Mouse (Mus musculus): ENCODE results near the gene Zfp712. TPM values are rescaled to one million over a fixed set of nuclear protein-coding genes. Genes with fewer than 3 reads are reported as not detected.

Gene Zfp712
- polyA plus RNA-seq (2015; fragmentation: Nextera tagmentation; extraction: Ambion mirVana): 7.7 and 8.0 TPM in 2 replicates

- Histone ChIP-seq H3K36me3 (0 out of 2 replicates have a peak, but pooled peaks cover 3% of the 10 kb centered on the region), H3K4me3 (peak within 1 kb of the TSS; percentile 73), H3K9ac (replicated peaks) (peak within 1 kb of the TSS; percentile 69), H3K27ac (replicated peaks) (peak within 1 kb of the TSS; percentile 80), H3K9me3 (peaks cover 5% of the 10 kb centered on the region; the same call in 1 of the 2 replicates), H3K27me3 (no peaks in the 10 kb centered on the region), H3K4me1 (peaks cover 7% of the 10 kb centered on the region), H3K4me2 (replicated peaks) (peak within 1 kb of the TSS; percentile 68)
- ATAC-seq (replicated peaks): peak; percentile 97
- under 1% methylated on average over 27 of the region's 27 CpGs for whole genome bisulfite sequencing
These were observed at the start of gene Zfp712 for GRCm38 (mm10) chr13:67060786-67061358. Zfp712 (minus strand) TSS chr13:67061170.

- H3K27ac ChIP-seq (replicated peaks): peak overlapping the region; percentile 29; the same call in 1 of the 2 replicates
- WGBS: 4% methylated on average over 9 of the region's 9 CpGs
These were observed 47.8 kb upstream of the Zfp712 start for GRCm38 (mm10) chr13:67108821-67109206.

GRCm38 (mm10) chr13:67108194-67108820 lies 47.3 kb upstream of the Zfp712 start, which contains the start of gene Gm28557:
Gm28557 (minus strand) TSS chr13:67108604.
- WGBS: under 1% methylated on average over 17 of the region's 17 CpGs

More at GRCm38 (mm10) chr13:67108821-67109206, 47.8 kb upstream of the Zfp712 start:
- Histone ChIP-seq H3K4me2 (replicated peaks) (peak overlapping the region; percentile 75), H3K27me3 (no peaks in the 10 kb centered on the region), H3K4me3 (peak overlapping the region; percentile 55), H3K9me3 (no peaks in the 10 kb centered on the region), H3K4me1 (peaks cover 9% of the 10 kb centered on the region), H3K36me3 (no peaks in the 10 kb centered on the region), H3K9ac (replicated peaks) (peak overlapping the region; percentile 17; the same call in 1 of the 2 replicates)
- peak; percentile 63 for ATAC-seq (replicated peaks)

GRCm38 (mm10) chr13:67107681-67108080 lies 46.7 kb upstream of the Zfp712 start:
- H3K4me2 ChIP-seq (replicated peaks): peak overlapping the region; percentile 75
- H3K4me1 ChIP-seq: peaks cover 9% of the 10 kb centered on the region
- ATAC-seq (replicated peaks): no peak
- H3K9me3 ChIP-seq: no peaks in the 10 kb centered on the region
- peak overlapping the region; percentile 55 for H3K4me3 ChIP-seq
- no peaks in the 10 kb centered on the region for H3K27me3 ChIP-seq
- H3K36me3 ChIP-seq: no peaks in the 10 kb centered on the region
- 71% methylated on average over 9 of the region's 9 CpGs for WGBS
- peak overlapping the region; percentile 56; the same call in 1 of the 2 replicates for H3K9ac ChIP-seq (replicated peaks)
- no peak overlapping the region for H3K27ac ChIP-seq (replicated peaks)

More at GRCm38 (mm10) chr13:67108194-67108820, 47.3 kb upstream of the Zfp712 start, which contains the start of gene Gm28557:
- Histone ChIP-seq H3K36me3 (no peaks in the 10 kb centered on the region), H3K9ac (replicated peaks) (peak within 1 kb of the TSS; percentile 56), H3K9me3 (no peaks in the 10 kb centered on the region), H3K27ac (replicated peaks) (peak within 1 kb of the TSS; percentile 51), H3K4me3 (peak within 1 kb of the TSS; percentile 55), H3K27me3 (no peaks in the 10 kb centered on the region), H3K4me1 (peaks cover 9% of the 10 kb centered on the region), H3K4me2 (replicated peaks) (peak within 1 kb of the TSS; percentile 75)
- peak; percentile 99 for ATAC-seq (replicated peaks)

- ATAC-seq (replicated peaks): no peak
- Histone ChIP-seq H3K36me3 (no peaks in the 10 kb centered on the region), H3K27me3 (no peaks in the 10 kb centered on the region), H3K4me3 (no peak within 1 kb of the TSS), H3K27ac (replicated peaks) (no peak within 1 kb of the TSS), H3K4me1 (no peaks in the 10 kb centered on the region), H3K4me2 (replicated peaks) (no peak within 1 kb of the TSS), H3K9me3 (no peaks in the 10 kb centered on the region), H3K9ac (replicated peaks) (no peak within 1 kb of the TSS)
- WGBS: 91% methylated on average over 10 of the region's 10 CpGs
These were observed 36.9 kb upstream of the Zfp712 start, which contains the start of gene Zfp708 for GRCm38 (mm10) chr13:67097876-67098275. Zfp708 (minus strand) TSS chr13:67097976.

- Histone ChIP-seq H3K27ac (replicated peaks) (no peak overlapping the region), H3K9me3 (no peaks in the 10 kb centered on the region), H3K4me2 (replicated peaks) (no peak overlapping the region), H3K4me3 (no peak overlapping the region), H3K36me3 (no peaks in the 10 kb centered on the region), H3K4me1 (no peaks in the 10 kb centered on the region), H3K27me3 (no peaks in the 10 kb centered on the region), H3K9ac (replicated peaks) (no peak overlapping the region)
- no peak for ATAC-seq (replicated peaks)
- WGBS: 88% methylated on average over 1 of the region's 1 CpGs
These were observed 29.2 kb upstream of the Zfp712 start for GRCm38 (mm10) chr13:67090154-67090553.

- peaks cover 17% of the 10 kb centered on the region for H3K36me3 ChIP-seq
- peak overlapping the region; percentile 79 for H3K4me3 ChIP-seq
- 84% methylated on average over 1 of the region's 1 CpGs for WGBS
- H3K27ac ChIP-seq (replicated peaks): peak overlapping the region; percentile 68
- 0 out of 2 replicates have a peak, but pooled peaks have one; percentile 3 for ATAC-seq (replicated peaks)
- peaks cover 8% of the 10 kb centered on the region; the same call in 1 of the 2 replicates for H3K9me3 ChIP-seq
- peak overlapping the region; percentile 70 for H3K9ac ChIP-seq (replicated peaks)
- H3K4me2 ChIP-seq (replicated peaks): peak overlapping the region; percentile 77
- no peaks in the 10 kb centered on the region for H3K27me3 ChIP-seq
- H3K4me1 ChIP-seq: peaks cover 16% of the 10 kb centered on the region
These were observed 21.0 kb upstream of the Zfp712 start for GRCm38 (mm10) chr13:67081946-67082345.

GRCm38 (mm10) chr13:67081142-67081713 lies 20.3 kb upstream of the Zfp712 start:
- peak overlapping the region; percentile 77 for H3K4me2 ChIP-seq (replicated peaks)
- peaks cover 16% of the 10 kb centered on the region for H3K4me1 ChIP-seq
- ATAC-seq (replicated peaks): peak; percentile 97
- H3K27ac ChIP-seq (replicated peaks): peak overlapping the region; percentile 68
- H3K9me3 ChIP-seq: peaks cover 8% of the 10 kb centered on the region; the same call in 1 of the 2 replicates
- H3K36me3 ChIP-seq: peaks cover 24% of the 10 kb centered on the region
- under 1% methylated on average over 24 of the region's 24 CpGs for WGBS
- H3K9ac ChIP-seq (replicated peaks): peak overlapping the region; percentile 70
- H3K4me3 ChIP-seq: peak overlapping the region; percentile 79
- H3K27me3 ChIP-seq: no peaks in the 10 kb centered on the region

GRCm38 (mm10) chr13:67077244-67077643 lies 16.3 kb upstream of the Zfp712 start:
- peaks cover 52% of the 10 kb centered on the region for H3K36me3 ChIP-seq
- no peak for ATAC-seq (replicated peaks)
- H3K4me1 ChIP-seq: peaks cover 16% of the 10 kb centered on the region
- no peak overlapping the region for H3K9ac ChIP-seq (replicated peaks)
- H3K27me3 ChIP-seq: no peaks in the 10 kb centered on the region
- peaks cover 34% of the 10 kb centered on the region for H3K9me3 ChIP-seq
- no peak overlapping the region for H3K27ac ChIP-seq (replicated peaks)
- no peak overlapping the region for H3K4me3 ChIP-seq
- 96% methylated on average over 2 of the region's 2 CpGs for WGBS
- H3K4me2 ChIP-seq (replicated peaks): no peak overlapping the region

GRCm38 (mm10) chr13:67072786-67073185 lies 11.8 kb upstream of the Zfp712 start:
- Histone ChIP-seq H3K9ac (replicated peaks) (no peak overlapping the region), H3K27me3 (no peaks in the 10 kb centered on the region), H3K4me2 (replicated peaks) (no peak overlapping the region), H3K4me1 (no peaks in the 10 kb centered on the region), H3K27ac (replicated peaks) (no peak overlapping the region), H3K36me3 (peaks cover 69% of the 10 kb centered on the region), H3K9me3 (peaks cover 57% of the 10 kb centered on the region), H3K4me3 (no peak overlapping the region)
- ATAC-seq (replicated peaks): no peak
- WGBS: 92% methylated on average over 2 of the region's 2 CpGs

GRCm38 (mm10) chr13:67065386-67065785 lies 4.4 kb upstream of the Zfp712 start:
- Histone ChIP-seq H3K9me3 (peaks cover 28% of the 10 kb centered on the region), H3K4me3 (no peak overlapping the region), H3K27ac (replicated peaks) (no peak overlapping the region), H3K4me1 (peaks cover 1% of the 10 kb centered on the region), H3K9ac (replicated peaks) (no peak overlapping the region), H3K4me2 (replicated peaks) (no peak overlapping the region), H3K36me3 (peaks cover 29% of the 10 kb centered on the region), H3K27me3 (no peaks in the 10 kb centered on the region)
- 88% methylated on average over 8 of the region's 8 CpGs for WGBS
- no peak for ATAC-seq (replicated peaks)

- Histone ChIP-seq H3K4me3 (no peak overlapping the region), H3K9ac (replicated peaks) (no peak overlapping the region), H3K27me3 (no peaks in the 10 kb centered on the region), H3K27ac (replicated peaks) (no peak overlapping the region), H3K4me1 (peaks cover 7% of the 10 kb centered on the region), H3K9me3 (peaks cover 8% of the 10 kb centered on the region; the same call in 1 of the 2 replicates), H3K4me2 (replicated peaks) (no peak overlapping the region), H3K36me3 (peaks cover 6% of the 10 kb centered on the region; the same call in 1 of the 2 replicates)
- 73% methylated on average over 7 of the region's 7 CpGs for WGBS
- no peak for ATAC-seq (replicated peaks)
These were observed 1.5 kb upstream of the Zfp712 start for GRCm38 (mm10) chr13:67062427-67062826.
